Mouse (Mus musculus) embryonic facial prominence, embryonic 10.5 days (tissue): ENCODE data around the gene Srgap2. TPM values are rescaled to one million over a fixed set of nuclear protein-coding genes. Genes with fewer than 3 reads are reported as not detected.
A peak's percentile ranks its signal among the peaks of the same experiment; 100 is the strongest.

Experiments used
- DNase-seq: peaks from one replicate; pipeline ENCODE4 v3.0.0-alpha.2; 2017; ENCODE audit warnings: low spot score
- H3K27ac ChIP-seq: fragments of 300-500 bp; sonication (generic); replicated peaks from 2 replicates; pipeline ENCODE4 v1.5.1; 2016; ENCODE audit warnings: mild to moderate bottlenecking
- H3K27me3 ChIP-seq: fragments of 300-500 bp; sonication (generic); replicated peaks from 2 replicates; pipeline ENCODE4 v1.6.1; 2016; ENCODE audit warnings: low read depth, mild to moderate bottlenecking; ENCODE audit not compliant: poor library complexity, severe bottlenecking
- H3K36me3 ChIP-seq: fragments of 300-500 bp; sonication (generic); replicated peaks from 2 replicates; pipeline ENCODE4 v1.6.1; 2016; ENCODE audit warnings: mild to moderate bottlenecking, moderate library complexity
- H3K4me1 ChIP-seq: fragments of 300-500 bp; sonication (generic); 2 replicates; pipeline ENCODE4 v1.6.1; 2016
- H3K4me3 ChIP-seq: fragments of 300-500 bp; sonication (generic); 2 replicates; pipeline ENCODE4 v1.5.1; 2016; ENCODE audit warnings: mild to moderate bottlenecking, moderate library complexity
- H3K9me3 ChIP-seq: fragments of 300-500 bp; sonication (generic); 2 replicates; pipeline ENCODE4 v1.6.1; 2016; ENCODE audit warnings: mild to moderate bottlenecking
- WGBS: fragments of 180-500 bp; shearing (Covaris S2); methylation state at CpG from one replicate; pipeline ENCODE4 v1.1.7; 2016; 5-methylcytosine and 5-hydroxymethylcytosine counted together
- polyA plus RNA-seq: library from polyadenylated mRNA; unstranded; fragments of >200 nt; fragmentation: Nextera tagmentation; extraction: Ambion mirVana; gene quantifications from 2 replicates; pipeline ENCODE4 v1.2.1, GENCODE M21; 2016

Gene Srgap2
- polyA plus RNA-seq, 1 experiment from 2014 or later: 17.5 TPM

DNA sequence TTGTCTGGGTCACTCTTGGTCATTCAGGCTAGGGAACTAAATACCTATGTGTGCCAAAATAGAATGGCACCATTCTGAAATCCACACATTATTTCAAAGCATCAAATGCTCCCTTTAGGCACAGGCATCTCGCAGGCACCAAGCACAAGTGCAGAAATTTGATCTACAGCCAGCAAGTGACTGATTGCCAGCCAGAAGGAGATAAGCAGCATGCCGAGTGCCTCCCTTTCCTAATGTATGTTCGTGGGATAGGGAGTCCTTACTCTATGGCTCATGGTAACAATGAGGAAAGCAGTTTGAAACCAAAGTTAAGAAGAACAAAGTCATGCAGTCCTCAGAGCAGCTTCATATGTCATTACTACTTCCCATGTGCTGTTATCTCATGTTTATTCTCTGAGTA, 107.8 kb downstream of the Srgap2 start:
- Histone ChIP-seq H3K9me3 (no peaks in the 10 kb centered on the region), H3K27me3 (no peaks in the 10 kb centered on the region), H3K4me3 (no peak overlapping the region), H3K27ac (no peak overlapping the region), H3K4me1 (peaks cover 3% of the 10 kb centered on the region; the same call in 1 of the 2 replicates), H3K36me3 (no peaks in the 10 kb centered on the region)
- 56% methylated on average over 3 of the region's 3 CpGs for WGBS
- DNase-seq: no peak

DNA sequence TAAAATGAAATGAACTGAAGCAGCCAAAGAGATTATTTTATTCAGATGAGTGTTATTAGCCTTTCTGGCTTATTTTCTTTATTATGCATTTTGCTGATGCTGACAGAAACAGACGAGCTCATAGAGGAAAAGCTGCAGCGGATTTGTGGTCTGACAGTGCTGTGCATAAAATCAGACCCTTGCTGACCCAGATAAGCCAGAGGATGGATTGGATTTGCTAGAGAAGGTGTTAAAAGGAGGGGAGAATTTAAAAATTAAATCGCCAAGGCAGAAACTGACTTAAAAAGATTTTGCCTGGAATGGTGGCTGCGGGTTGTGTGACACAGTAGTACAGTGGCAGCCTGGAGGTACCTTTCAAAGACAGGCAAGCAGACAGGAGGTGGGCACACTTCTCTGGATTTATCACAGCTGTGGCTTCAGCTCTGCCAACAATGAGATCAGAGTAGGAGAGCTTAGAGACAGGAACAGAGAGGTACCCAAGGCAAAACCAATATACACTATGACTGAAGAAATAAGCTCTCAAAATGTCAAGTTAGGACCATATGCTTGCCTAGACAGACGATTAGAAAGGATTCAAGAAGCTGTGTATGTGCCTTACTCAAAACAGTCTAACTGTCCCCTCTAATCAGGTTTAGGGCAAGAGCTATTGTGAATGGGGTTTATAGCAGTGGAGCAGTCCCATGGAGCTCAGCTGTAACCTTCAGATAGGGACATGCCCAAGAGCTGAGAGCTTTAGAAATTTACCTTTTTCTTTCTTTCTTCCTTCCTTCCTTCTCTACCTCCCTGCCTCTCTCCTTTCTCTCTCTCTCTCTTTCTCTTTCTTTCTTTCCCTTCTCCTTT, 109.1 kb downstream of the Srgap2 start:
- Histone ChIP-seq H3K27ac (no peak overlapping the region), H3K9me3 (no peaks in the 10 kb centered on the region)
- 77% methylated on average over 5 of the region's 5 CpGs for WGBS

DNA sequence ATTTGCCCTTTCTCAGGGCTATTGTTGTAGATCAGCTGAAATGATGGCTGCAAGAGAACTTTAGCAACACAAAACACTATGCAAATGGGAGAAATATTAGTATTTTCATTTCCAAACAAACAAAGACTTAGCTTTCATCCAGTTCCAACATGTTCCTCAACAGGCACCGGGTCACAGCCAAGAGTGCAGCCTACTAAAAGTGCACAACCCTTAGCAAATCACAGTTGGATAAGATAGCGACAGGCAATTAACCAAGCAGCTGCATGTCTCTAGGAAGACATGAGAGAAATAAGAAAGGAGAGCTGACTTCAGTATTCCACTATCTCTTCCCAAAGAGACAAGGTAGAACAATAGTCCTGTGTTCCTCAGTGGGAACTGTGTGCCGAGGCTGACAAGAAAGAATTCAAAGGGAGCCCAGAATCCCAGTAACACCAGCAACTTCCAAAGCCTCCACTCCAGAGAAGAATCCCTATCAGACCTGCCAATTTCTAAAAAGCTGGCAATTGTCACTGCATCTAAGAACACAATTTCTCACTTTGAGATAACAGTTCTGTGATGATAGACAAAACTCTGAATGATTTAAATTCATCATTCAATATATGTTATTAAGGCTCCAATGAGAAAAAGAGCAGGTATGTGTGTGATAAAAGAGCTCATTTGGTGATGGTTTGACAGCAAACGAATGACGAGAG, 109.9 kb downstream of the Srgap2 start:
- DNase-seq: no peak
- Histone ChIP-seq H3K4me1 (peaks cover 3% of the 10 kb centered on the region; the same call in 1 of the 2 replicates), H3K27ac (no peak overlapping the region), H3K27me3 (no peaks in the 10 kb centered on the region), H3K9me3 (no peaks in the 10 kb centered on the region), H3K4me3 (no peak overlapping the region), H3K36me3 (no peaks in the 10 kb centered on the region)
- WGBS: 73% methylated on average over 5 of the region's 5 CpGs

More for the DNA sequence above, 109.1 kb downstream of the Srgap2 start:
- Histone ChIP-seq H3K4me1 (peaks cover 3% of the 10 kb centered on the region; the same call in 1 of the 2 replicates), H3K27me3 (no peaks in the 10 kb centered on the region), H3K4me3 (no peak overlapping the region), H3K36me3 (no peaks in the 10 kb centered on the region)
- no peak for DNase-seq

DNA sequence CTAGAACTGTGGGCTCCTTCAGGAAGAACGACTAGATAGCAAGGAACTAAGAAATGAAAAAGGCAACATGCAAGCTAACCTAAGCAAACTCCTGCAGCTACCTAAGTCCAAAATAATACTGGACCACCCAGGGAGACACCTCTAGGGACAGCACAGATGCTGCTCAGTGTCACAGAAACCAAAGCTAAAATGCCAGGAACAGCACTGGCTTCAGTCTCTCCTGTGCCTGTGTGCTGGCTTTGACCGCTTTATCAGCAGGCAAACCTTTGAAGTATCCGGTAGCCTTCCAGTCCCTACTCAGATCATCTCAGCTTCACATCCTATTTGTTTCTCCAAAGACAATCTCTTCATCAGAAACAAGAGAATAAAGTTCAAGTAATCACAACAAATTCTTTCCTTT, 123.6 kb downstream of the Srgap2 start:
- H3K27ac ChIP-seq: no peak overlapping the region
- H3K9me3 ChIP-seq: no peaks in the 10 kb centered on the region
- no peaks in the 10 kb centered on the region for H3K4me1 ChIP-seq
- no peak overlapping the region for H3K4me3 ChIP-seq
- DNase-seq: no peak
- WGBS: 76% methylated on average over 3 of the region's 3 CpGs
- no peaks in the 10 kb centered on the region for H3K36me3 ChIP-seq
- no peaks in the 10 kb centered on the region for H3K27me3 ChIP-seq

DNA sequence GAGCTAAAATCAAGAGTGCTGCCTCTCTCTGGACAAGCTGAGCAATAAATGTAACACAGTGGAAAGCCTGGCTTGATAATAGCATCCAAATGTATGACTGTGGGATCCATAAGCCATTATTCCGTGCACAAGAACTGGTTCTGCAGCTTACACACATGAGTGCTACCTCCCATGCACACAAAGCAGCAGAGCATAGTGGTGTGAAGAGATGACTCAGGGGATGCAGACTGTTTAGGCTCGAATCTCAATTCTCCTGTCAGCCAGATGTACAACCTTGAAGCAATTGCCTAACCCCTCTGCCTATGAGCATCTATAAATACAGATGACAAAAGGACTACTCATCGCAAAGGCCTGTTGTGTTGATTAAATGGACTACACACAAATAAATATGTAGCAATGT, 126.3 kb downstream of the Srgap2 start:
- Histone ChIP-seq H3K27me3 (no peaks in the 10 kb centered on the region), H3K4me3 (no peak overlapping the region), H3K9me3 (no peaks in the 10 kb centered on the region), H3K36me3 (no peaks in the 10 kb centered on the region), H3K4me1 (no peaks in the 10 kb centered on the region), H3K27ac (no peak overlapping the region)
- 89% methylated on average over 3 of the region's 3 CpGs for WGBS
- no peak for DNase-seq

DNA sequence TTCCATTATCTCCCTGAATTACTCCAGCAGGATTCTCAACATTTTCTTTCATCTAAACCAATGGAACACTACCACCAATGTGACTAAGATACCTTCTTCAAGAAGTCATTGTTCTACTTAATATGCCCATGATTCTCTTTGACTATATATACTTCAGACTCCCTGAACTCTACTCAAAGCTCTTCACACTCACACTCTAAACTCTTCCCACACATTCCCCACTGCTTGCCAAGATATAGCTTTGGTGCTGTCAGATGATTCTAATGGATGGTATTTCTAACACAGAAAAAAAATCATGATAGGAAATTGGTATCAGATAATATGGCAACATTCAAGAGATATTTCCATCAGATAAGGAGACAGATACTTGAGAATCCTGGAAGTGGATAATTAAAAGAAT, 129.0 kb downstream of the Srgap2 start:
- no peaks in the 10 kb centered on the region for H3K27me3 ChIP-seq
- H3K9me3 ChIP-seq: no peaks in the 10 kb centered on the region
- H3K27ac ChIP-seq: no peak overlapping the region
- H3K4me1 ChIP-seq: no peaks in the 10 kb centered on the region
- H3K4me3 ChIP-seq: no peak overlapping the region
- DNase-seq: no peak
- H3K36me3 ChIP-seq: no peaks in the 10 kb centered on the region

GRCm38 (mm10) chr1:131384406-131384805, 142.7 kb downstream of the Srgap2 start:
- 44% methylated on average over 3 of the region's 3 CpGs for WGBS
- 0 out of 2 replicates have a peak, but pooled peaks cover 3% of the 10 kb centered on the region for H3K4me1 ChIP-seq
- DNase-seq: no peak
- H3K36me3 ChIP-seq: no peaks in the 10 kb centered on the region
- no peak overlapping the region for H3K27ac ChIP-seq
- no peaks in the 10 kb centered on the region for H3K9me3 ChIP-seq
- no peak overlapping the region for H3K4me3 ChIP-seq
- H3K27me3 ChIP-seq: no peaks in the 10 kb centered on the region

DNA sequence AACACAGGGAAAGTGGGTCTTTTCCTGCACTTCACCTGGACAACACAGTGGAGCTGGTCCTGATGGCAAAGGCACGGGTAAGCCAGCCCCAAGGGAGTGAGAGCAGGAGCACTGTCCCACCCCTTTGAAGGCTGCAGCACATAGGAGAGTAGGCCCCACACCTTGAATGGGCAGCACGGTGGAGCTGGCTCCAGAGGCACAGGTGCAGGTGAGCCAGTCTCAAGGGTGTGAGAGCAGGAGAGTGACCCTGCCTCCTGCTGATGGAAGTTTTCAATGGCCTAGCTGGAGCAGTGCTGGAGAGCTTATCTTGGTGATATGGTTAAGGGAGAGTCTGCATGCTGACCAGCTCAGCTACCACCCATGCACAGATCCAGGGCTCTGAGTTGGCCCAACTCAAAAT, 145.0 kb downstream of the Srgap2 start:
- Histone ChIP-seq H3K27ac (no peak overlapping the region), H3K9me3 (peaks cover 6% of the 10 kb centered on the region; the same call in 1 of the 2 replicates), H3K4me1 (peaks cover 15% of the 10 kb centered on the region), H3K36me3 (peaks cover 10% of the 10 kb centered on the region), H3K27me3 (no peaks in the 10 kb centered on the region), H3K4me3 (no peak overlapping the region)
- WGBS: 78% methylated on average over 2 of the region's 2 CpGs
- DNase-seq: no peak

DNA sequence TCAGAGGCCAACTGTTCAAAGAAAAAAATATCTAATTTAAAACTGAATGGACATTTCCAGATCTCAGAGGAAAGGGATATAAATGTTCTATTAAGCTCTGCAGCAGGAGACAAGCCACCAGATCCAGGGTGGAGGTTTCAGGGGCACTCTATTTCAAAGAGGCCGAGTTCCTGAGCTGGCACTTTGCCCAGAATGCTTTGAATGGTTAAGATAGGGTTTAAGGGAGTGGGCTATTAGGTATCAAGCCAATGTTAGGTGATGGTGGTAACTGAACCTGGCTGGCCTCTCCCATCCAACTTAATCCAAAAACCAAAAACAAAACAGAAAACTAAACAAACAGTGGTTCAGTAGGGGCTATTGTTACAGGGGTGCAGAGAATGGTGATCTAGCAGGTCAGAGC, 146.9 kb downstream of the Srgap2 start:
- no peak for DNase-seq
- Histone ChIP-seq H3K27me3 (no peaks in the 10 kb centered on the region), H3K27ac (no peak overlapping the region), H3K36me3 (peaks cover 10% of the 10 kb centered on the region), H3K9me3 (peaks cover 6% of the 10 kb centered on the region; the same call in 1 of the 2 replicates), H3K4me3 (no peak overlapping the region), H3K4me1 (peaks cover 15% of the 10 kb centered on the region)
- 55% methylated on average over 1 of the region's 1 CpGs for WGBS

- no peak overlapping the region for H3K4me3 ChIP-seq
- no peaks in the 10 kb centered on the region for H3K27me3 ChIP-seq
- no peak for DNase-seq
- peaks cover 6% of the 10 kb centered on the region; the same call in 1 of the 2 replicates for H3K9me3 ChIP-seq
- peaks cover 10% of the 10 kb centered on the region for H3K36me3 ChIP-seq
- H3K27ac ChIP-seq: peak overlapping the region; percentile 44; the same call in 1 of the 2 replicates
- 71% methylated on average over 1 of the region's 1 CpGs for WGBS
- H3K4me1 ChIP-seq: peaks cover 15% of the 10 kb centered on the region
Observed at GRCm38 (mm10) chr1:131378914-131379474, 148.2 kb downstream of the Srgap2 start.

GRCm38 (mm10) chr1:131378081-131378913, 148.9 kb downstream of the Srgap2 start:
- H3K36me3 ChIP-seq: peaks cover 10% of the 10 kb centered on the region
- peak; percentile 11 for DNase-seq
- H3K9me3 ChIP-seq: peaks cover 6% of the 10 kb centered on the region; the same call in 1 of the 2 replicates
- no peak overlapping the region for H3K4me3 ChIP-seq
- 37% methylated on average over 7 of the region's 7 CpGs for WGBS
- H3K27ac ChIP-seq: peak overlapping the region; percentile 44; the same call in 1 of the 2 replicates
- H3K27me3 ChIP-seq: no peaks in the 10 kb centered on the region
- peaks cover 15% of the 10 kb centered on the region for H3K4me1 ChIP-seq

GRCm38 (mm10) chr1:131365832-131366231, 161.3 kb downstream of the Srgap2 start:
- H3K4me1 ChIP-seq: no peaks in the 10 kb centered on the region
- no peak overlapping the region for H3K27ac ChIP-seq
- H3K4me3 ChIP-seq: no peak overlapping the region
- DNase-seq: no peak
- 76% methylated on average over 1 of the region's 1 CpGs for WGBS
- H3K36me3 ChIP-seq: peaks cover 16% of the 10 kb centered on the region
- H3K27me3 ChIP-seq: no peaks in the 10 kb centered on the region
- H3K9me3 ChIP-seq: no peaks in the 10 kb centered on the region
